In genomic region chr9:32986836-32987673, GRCm38 (mm10) we compare ENCODE assay signal across 9 mouse cellular contexts.
DNase-seq lines count a peak whose midpoint lies in the region; ATAC-seq lines count a peak whose summit lies in the region.
"Had no signal": no experiment of that assay in that cellular context is flagged by ENCODE, and none has a peak within 500 bp of the region (broad histone marks: within the 10 kb centered on the region; RNA-seq: fewer than 3 reads in every experiment).

No protein-coding gene starts in this region.

- H3K27me3 ChIP-seq in midbrain, embryonic 11.5 days (ENCODE audit: control insufficient read depth, insufficient read depth, low read length): no peaks in the 10 kb centered on the region
- no peaks in the 10 kb centered on the region for H3K27me3 ChIP-seq in midbrain, embryonic 16.5 days (ENCODE audit: control insufficient read depth, insufficient read depth, low read depth, low read length)
- no peaks in the 10 kb centered on the region for H3K27me3 ChIP-seq in embryonic facial prominence, embryonic 13.5 days
- no peaks in the 10 kb centered on the region for H3K27me3 ChIP-seq in heart, embryonic 14.5 days (ENCODE audit: control insufficient read depth, insufficient read depth, low read length)

- no peak overlapping the region for H3K27ac ChIP-seq in midbrain, embryonic 11.5 days (ENCODE audit: low read depth, low read length)
- no peak overlapping the region for H3K27ac ChIP-seq in midbrain, embryonic 16.5 days (ENCODE audit: low read length)
- H3K27ac ChIP-seq in embryonic facial prominence, embryonic 13.5 days: peak overlapping the region; percentile 90
- H3K27ac ChIP-seq in heart, embryonic 14.5 days (replicated peaks in 1 of 2; ENCODE audit: control insufficient read depth in 1 of 2, insufficient read depth in 1 of 2, low read depth in 2 of 2, low read length in 2 of 2): peak overlapping the region in 1 of 2 experiments; percentile 41; a peak in 2 of 4 replicates
- H3K27ac ChIP-seq: macrophage had no signal

- H3K4me3 ChIP-seq in midbrain, embryonic 11.5 days (ENCODE audit: low read depth, low read length): no peak overlapping the region
- no peak overlapping the region for H3K4me3 ChIP-seq in midbrain, embryonic 16.5 days (ENCODE audit: low read depth, low read length)
- H3K4me3 ChIP-seq in embryonic facial prominence, embryonic 13.5 days: peak overlapping the region; percentile 10
- no peak overlapping the region for H3K4me3 ChIP-seq in heart, embryonic 14.5 days (ENCODE audit: control insufficient read depth in 1 of 2, insufficient read depth in 1 of 2, low read depth in 1 of 2, low read length in 2 of 2)

- H3K36me3 ChIP-seq in midbrain, embryonic 11.5 days (ENCODE audit: control insufficient read depth, insufficient read depth, low read length): no peaks in the 10 kb centered on the region
- H3K36me3 ChIP-seq in midbrain, embryonic 16.5 days (ENCODE audit: control insufficient read depth, insufficient read depth, low read length): no peaks in the 10 kb centered on the region
- H3K36me3 ChIP-seq in embryonic facial prominence, embryonic 13.5 days: no peaks in the 10 kb centered on the region
- H3K36me3 ChIP-seq in heart, embryonic 14.5 days (ENCODE audit: control insufficient read depth, insufficient read depth, low read length): no peaks in the 10 kb centered on the region

- WGBS in midbrain, embryonic 11.5 days: 62% methylated on average over 9 of the region's 9 CpGs
- 74% methylated on average over 9 of the region's 9 CpGs for WGBS in midbrain, embryonic 16.5 days
- 20% methylated on average over 9 of the region's 9 CpGs for WGBS in embryonic facial prominence, embryonic 13.5 days
- 39% methylated on average over 9 of the region's 9 CpGs for WGBS in heart, embryonic 14.5 days

- H3K4me2 ChIP-seq in midbrain, embryonic 11.5 days: no peak overlapping the region
- H3K4me2 ChIP-seq in midbrain, embryonic 16.5 days (ENCODE audit: low read length): no peak overlapping the region
- H3K4me2 ChIP-seq in embryonic facial prominence, embryonic 13.5 days: peak overlapping the region; percentile 47
- no peak overlapping the region for H3K4me2 ChIP-seq in heart, embryonic 14.5 days (ENCODE audit: low read length)

- H3K9ac ChIP-seq in midbrain, embryonic 11.5 days (ENCODE audit: low read length): no peak overlapping the region
- no peak overlapping the region for H3K9ac ChIP-seq in midbrain, embryonic 16.5 days (ENCODE audit: low read depth, low read length)
- no peak overlapping the region for H3K9ac ChIP-seq in embryonic facial prominence, embryonic 13.5 days
- no peak overlapping the region for H3K9ac ChIP-seq in heart, embryonic 14.5 days (ENCODE audit: low read length)

- H3K9me3 ChIP-seq in midbrain, embryonic 11.5 days (ENCODE audit: control insufficient read depth, low read length): no peaks in the 10 kb centered on the region
- no peaks in the 10 kb centered on the region for H3K9me3 ChIP-seq in midbrain, embryonic 16.5 days (replicated peaks; ENCODE audit: control insufficient read depth, low read length, poor library complexity, severe bottlenecking)
- no peaks in the 10 kb centered on the region for H3K9me3 ChIP-seq in embryonic facial prominence, embryonic 13.5 days
- H3K9me3 ChIP-seq in heart, embryonic 14.5 days (ENCODE audit: control insufficient read depth, low read length): no peaks in the 10 kb centered on the region

- DNase-seq in midbrain, embryonic 11.5 days (ENCODE audit: low spot score, missing footprints): peak; percentile 78
- peak; percentile 80 for DNase-seq in skeletal muscle tissue, adult 2 months (ENCODE audit: low read depth, low spot score)
- DNase-seq in urinary bladder, adult 18-20 months (ENCODE audit: low spot score in 2 of 2): no peak
- DNase-seq: layer of hippocampus, adult 9-11 months had no signal

- H3K4me1 ChIP-seq in midbrain, embryonic 11.5 days (ENCODE audit: control insufficient read depth, insufficient read depth, low read length): no peaks in the 10 kb centered on the region
- H3K4me1 ChIP-seq in midbrain, embryonic 16.5 days (ENCODE audit: control insufficient read depth, insufficient read depth, low read length): no peaks in the 10 kb centered on the region
- peaks cover 28% of the 10 kb centered on the region for H3K4me1 ChIP-seq in embryonic facial prominence, embryonic 13.5 days
- peaks cover 2 to 5% of the 10 kb centered on the region in 2 experiments; a peak in 1 of 4 replicates for H3K4me1 ChIP-seq in heart, embryonic 14.5 days (ENCODE audit: control insufficient read depth in 2 of 2, insufficient read depth in 2 of 2, low read length in 2 of 2)

- no peak for ATAC-seq in midbrain, embryonic 11.5 days (ENCODE audit: low FRiP score)
- ATAC-seq in midbrain, embryonic 16.5 days: no peak
- ATAC-seq in embryonic facial prominence, embryonic 13.5 days (ENCODE audit: insufficient number of reproducible peaks, insufficient read depth, low FRiP score, low TSS enrichment, low read depth): peak; percentile 85
- peak; percentile 56; the same call in 1 of the 2 replicates for ATAC-seq in heart, embryonic 14.5 days (ENCODE audit: insufficient number of reproducible peaks, insufficient read depth, low FRiP score, low read depth)
- ATAC-seq in megakaryocyte, adult 5-6 weeks (ENCODE audit: poor library complexity, severe bottlenecking): no peak

Comparison
In these comparisons a context has a peak if more than half of its experiments do, and no peak if none do; other contexts are left out.
1. ATAC-seq: peak in embryonic facial prominence, embryonic 13.5 days (single experiment) and heart, embryonic 14.5 days (single experiment); none in midbrain, embryonic 11.5 days (single experiment), midbrain, embryonic 16.5 days (single experiment) and megakaryocyte, adult 5-6 weeks (single experiment).
2. DNase-seq: peak in midbrain, embryonic 11.5 days (single experiment) and skeletal muscle tissue, adult 2 months (single experiment); none in urinary bladder, adult 18-20 months (0 of 2).